Mouse (Mus musculus): ENCODE data around the gene Cacnb2. TPM values are rescaled to one million over a fixed set of nuclear protein-coding genes. Genes with fewer than 3 reads are reported as not detected.
"Not testable (repeated sequence)": the region's sequence is repeated elsewhere in the genome, so short reads cannot be mapped to it uniquely, and the experiment has no call there.

Gene Cacnb2
- total RNA-seq, 2 experiments from 2014 or later, result 0.70 to 1.4 TPM

DNA sequence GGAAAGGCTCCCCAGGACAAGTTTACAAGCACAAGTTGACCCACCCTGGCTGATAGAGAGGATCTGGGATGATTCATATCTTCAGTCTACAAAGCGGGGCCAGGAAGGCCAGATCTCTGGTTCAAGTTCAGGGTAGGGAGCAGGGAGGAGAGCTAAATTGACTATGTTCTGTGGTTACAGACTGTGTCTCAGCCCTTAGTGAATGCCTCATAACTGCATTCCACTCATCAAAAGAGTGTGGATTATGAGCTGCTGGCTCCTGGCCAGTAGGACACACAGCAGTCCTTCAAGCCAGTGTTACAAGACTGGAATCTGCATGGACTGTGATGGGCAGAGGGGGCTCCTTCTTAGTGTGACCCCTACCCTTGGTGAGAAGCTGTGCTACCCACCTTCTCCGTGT is 48.4 kb downstream of the Cacnb2 start:
- intact Hi-C loops (cut with DNase I; ENCODE audit: low total_unique reads), result no loop called here
- no peak for DNase-seq

- DNase-seq, result no peak
- intact Hi-C loops (cut with DNase I; ENCODE audit: low total_unique reads), result no loop called here
Measured at GRCm38 (mm10) chr2:14656673-14657072, 53.8 kb downstream of the Cacnb2 start.

DNA sequence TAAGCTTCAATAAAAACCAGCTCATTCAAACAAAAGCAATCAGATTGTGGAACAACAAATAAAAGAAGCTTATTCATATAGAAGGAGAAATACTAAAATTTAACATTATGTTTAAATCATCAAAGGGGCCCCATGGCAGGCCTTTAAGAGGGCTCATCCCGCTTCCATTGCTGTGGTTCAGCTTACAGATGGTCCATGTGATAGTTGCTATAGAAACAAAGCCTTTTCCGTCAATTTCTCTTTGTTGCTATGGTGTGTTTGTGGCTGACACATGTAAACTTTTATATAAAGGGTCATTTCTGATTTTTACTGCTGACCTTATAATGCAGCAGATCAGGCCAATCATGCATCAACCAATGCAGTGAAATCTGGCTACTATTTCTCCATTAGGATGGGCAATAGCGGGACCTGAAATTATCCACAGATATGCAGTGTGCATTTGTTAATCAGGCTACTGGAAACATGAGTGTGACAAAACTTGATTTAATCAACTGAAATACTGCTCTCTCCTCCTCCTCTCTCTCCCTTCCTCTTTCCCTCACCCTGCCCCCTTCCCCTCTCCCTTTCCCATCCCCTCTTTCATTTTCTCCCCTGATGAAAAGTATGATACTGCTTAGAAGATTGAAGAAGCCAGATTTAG is 54.4 kb downstream of the Cacnb2 start:
- intact Hi-C loops (cut with DNase I; ENCODE audit: low total_unique reads), result no loop called here

DNA sequence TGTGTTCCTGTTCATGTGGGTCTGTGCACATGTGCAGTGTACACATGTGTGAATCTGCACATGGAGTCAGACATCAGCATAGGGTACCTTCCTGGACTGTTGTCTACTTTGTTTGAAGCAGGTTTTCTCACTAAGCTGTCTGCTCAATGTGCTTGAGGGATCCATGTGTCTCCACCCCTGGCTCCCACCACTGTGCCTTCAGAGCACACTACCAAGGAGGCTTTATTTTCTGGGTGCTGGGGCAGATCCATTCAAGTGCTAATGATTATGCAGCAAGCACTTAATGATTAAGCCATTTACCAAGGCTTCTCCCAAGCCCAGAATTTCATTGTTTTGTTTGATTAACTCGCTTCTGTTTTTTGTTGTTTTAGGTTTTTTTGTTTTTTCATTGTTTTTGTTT is 62.3 kb downstream of the Cacnb2 start:
- no peak for DNase-seq
- intact Hi-C loops (cut with DNase I; ENCODE audit: low total_unique reads), result no loop called here

More for the DNA sequence above, 54.4 kb downstream of the Cacnb2 start:
- DNase-seq, result no peak

DNA sequence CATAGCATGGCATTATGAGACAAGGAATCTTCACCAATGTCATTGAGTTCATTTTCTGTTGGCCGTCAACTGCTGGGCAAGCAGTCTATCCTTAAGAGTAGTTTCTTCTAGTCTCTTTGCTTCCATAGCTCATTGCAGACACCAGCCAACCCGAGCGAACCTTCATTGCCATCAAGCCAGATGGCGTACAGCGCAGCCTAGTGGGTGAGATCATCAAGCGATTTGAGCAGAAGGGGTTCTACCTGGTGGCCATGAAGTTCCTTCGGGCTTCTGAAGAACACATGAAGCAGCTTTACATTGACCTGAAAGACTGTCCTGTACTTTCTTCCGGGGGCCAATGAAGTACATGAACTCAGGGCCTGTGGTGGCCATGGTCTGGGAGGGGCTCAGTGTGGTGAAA is 69.2 kb downstream of the Cacnb2 start:
- DNase-seq, result no peak
- intact Hi-C loops (cut with DNase I; ENCODE audit: low total_unique reads), result no loop called here

GRCm38 (mm10) chr2:14676885-14677516 is 74.1 kb downstream of the Cacnb2 start:
- DNase-seq, result peak; percentile 4
- intact Hi-C loops (cut with DNase I; ENCODE audit: low total_unique reads), result no loop called here

DNA sequence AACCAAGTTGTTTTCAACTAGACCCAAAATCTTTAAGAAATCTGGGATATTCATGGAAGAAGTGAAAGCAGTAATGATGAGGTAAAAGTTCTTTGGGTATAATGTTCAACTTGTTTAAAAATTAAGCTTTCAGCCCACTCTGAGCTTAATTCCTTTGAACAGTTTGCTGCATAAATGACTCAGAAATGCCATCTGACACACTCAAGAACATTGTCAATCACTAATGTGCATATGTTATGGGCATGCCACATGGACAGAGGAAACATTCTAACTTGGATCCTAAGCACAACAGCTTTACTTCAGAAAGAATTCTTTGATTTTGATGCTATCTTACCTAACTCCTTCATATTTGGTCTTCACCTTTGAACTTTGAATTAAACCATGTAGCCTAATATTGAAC is 81.3 kb downstream of the Cacnb2 start:
- DNase-seq, result no peak
- intact Hi-C loops (cut with DNase I; ENCODE audit: low total_unique reads), result no loop called here

DNA sequence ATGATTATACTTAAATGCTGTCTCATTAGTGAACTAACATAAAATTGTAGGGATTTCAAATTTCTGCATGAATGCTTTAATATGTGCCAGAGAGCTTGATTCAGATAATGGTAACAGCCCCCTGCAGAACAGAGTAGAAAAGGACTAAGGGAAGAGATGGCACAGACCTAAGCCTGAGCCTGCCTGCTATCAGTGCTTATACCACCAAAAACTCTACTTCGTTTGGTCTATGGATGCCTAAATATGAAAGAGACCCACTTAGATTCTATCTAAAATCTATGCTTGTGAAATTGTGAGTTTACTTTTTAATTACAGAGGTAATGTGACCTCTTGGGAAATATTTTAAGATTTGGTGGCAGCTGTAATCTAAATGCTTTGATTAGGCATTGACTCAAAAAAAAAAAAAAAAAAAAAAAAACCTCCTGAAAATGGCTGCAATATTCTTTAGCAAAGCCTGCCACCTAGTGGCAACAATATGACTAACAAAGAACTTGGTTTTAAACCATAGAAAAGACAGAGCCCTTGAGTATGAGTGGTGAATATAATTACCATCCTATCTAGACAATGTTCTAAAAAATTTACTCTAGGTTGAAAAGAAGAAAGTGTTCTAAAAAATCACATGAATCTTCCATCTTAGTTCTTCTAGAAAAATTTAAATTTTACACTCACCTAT is 100.2 kb downstream of the Cacnb2 start:
- DNase-seq, result no peak
- intact Hi-C loops (cut with DNase I; ENCODE audit: low total_unique reads), result no loop called here

- intact Hi-C loops (cut with DNase I; ENCODE audit: low total_unique reads), result no loop called here
- DNase-seq, result no peak
Measured at GRCm38 (mm10) chr2:14703676-14704075, 100.8 kb downstream of the Cacnb2 start.

GRCm38 (mm10) chr2:14710247-14710646 is 107.4 kb downstream of the Cacnb2 start:
- intact Hi-C loops (cut with DNase I; ENCODE audit: low total_unique reads), result no loop called here
- DNase-seq, result no peak

DNA sequence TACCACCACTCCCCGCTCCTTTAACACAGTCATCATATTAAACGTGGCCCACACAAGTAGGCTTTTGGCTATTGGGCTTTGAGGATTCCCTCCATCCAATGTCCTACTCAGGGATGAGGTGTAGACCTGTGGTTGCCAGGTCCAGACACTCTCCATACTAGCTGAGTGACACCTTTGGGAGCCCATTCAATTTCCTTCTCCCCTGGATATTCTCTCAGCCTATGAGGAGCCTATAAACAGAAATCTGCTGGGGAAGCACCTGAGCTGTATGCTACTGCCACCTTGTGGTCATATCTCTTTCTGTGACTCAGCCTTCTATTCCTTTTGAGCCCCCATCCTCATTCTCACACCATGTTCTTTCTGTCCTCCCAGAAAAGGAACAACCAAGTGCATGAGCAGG is 108.9 kb downstream of the Cacnb2 start:
- DNase-seq, result no peak

GRCm38 (mm10) chr2:14713049-14713448 is 110.2 kb downstream of the Cacnb2 start:
- DNase-seq, result no peak
- intact Hi-C loops (cut with DNase I; ENCODE audit: low total_unique reads), result no loop called here

More for the DNA sequence above, 108.9 kb downstream of the Cacnb2 start:
- intact Hi-C loops (cut with DNase I; ENCODE audit: low total_unique reads), result no loop called here

GRCm38 (mm10) chr2:14716666-14717065 is 113.8 kb downstream of the Cacnb2 start:
- intact Hi-C loops (cut with DNase I; ENCODE audit: low total_unique reads), result no loop called here
- no peak for DNase-seq

DNA sequence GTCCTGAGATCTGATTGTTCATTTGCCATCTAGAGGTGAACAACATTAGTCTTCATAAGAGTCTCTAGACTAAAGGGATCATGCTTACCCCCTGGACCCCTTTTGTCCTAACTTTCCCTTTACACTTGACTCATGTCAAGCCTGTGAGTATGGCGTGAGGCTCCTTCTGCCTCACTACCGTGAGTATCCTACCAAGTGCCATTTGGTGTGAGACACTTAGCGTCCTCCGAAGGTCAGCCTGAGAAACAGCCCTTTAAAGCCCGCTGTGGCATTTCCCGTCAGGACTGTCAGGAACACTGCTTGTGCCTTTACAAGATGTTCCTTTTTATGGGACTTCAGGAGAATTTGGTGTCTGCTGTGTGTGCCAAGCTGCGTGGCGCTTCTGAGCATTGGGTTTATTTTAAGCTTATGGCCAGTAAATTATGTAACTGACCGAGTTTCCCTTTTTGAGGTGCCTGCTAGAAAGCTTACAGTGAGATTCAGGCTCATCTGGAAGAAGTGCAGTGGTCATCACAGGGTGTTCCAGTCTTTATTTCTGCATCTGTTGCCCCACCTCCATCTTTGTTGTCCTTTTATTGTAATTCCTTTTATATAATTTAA is 116.3 kb downstream of the Cacnb2 start:
- DNase-seq, result no peak
- intact Hi-C loops (cut with DNase I; ENCODE audit: low total_unique reads), result no loop called here

- intact Hi-C loops (cut with DNase I; ENCODE audit: low total_unique reads), result no loop called here
- DNase-seq, result no peak
Measured at GRCm38 (mm10) chr2:14725437-14725836, 122.5 kb downstream of the Cacnb2 start.

DNA sequence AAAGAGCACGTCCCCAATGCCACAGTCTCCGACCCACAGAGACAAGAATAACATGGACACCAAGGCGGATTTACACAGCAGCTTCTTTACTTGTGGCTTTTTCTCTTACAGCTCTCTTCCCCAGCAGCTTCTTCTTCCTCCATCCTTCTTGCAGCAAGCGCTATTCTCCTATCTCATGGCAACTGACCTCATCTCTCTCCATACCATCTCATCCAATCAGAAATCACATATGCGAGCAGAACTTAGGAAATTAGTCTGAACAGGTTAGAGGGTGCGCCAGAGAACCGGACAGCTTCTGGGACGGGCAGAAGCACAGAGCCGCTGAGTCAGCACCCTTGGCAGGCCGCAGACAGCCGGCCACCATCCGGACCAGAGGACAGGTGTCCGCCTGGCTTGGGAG is 123.7 kb downstream of the Cacnb2 start:
- DNase-seq; intact Hi-C loops (cut with DNase I; ENCODE audit: low total_unique reads): not testable (repeated sequence)

- intact Hi-C loops (cut with DNase I; ENCODE audit: low total_unique reads), result no loop called here
- no peak for DNase-seq
Measured at GRCm38 (mm10) chr2:14738927-14739326, 136.0 kb downstream of the Cacnb2 start.

GRCm38 (mm10) chr2:14739510-14739909 is 136.6 kb downstream of the Cacnb2 start:
- intact Hi-C loops (cut with DNase I; ENCODE audit: low total_unique reads), result no loop called here
- DNase-seq, result no peak

DNA sequence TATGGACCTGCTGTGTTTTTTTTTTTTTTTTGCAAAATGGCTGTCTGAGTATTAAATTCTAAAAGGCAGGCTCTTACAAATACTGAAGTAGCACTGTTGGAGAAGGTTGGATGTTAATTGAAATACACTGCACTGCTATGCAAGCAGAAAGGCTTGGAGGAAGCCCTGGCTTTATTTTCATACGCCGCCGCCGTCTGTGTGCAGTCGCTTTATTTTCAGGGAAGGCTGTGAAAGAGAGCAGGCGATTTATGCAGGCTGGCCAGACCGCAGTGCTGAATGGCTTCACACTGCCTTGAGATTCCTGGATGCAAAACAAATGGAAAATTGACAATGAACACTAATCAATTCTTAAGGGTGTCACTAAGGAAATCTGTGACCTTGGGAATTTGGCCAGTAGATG is 137.5 kb downstream of the Cacnb2 start:
- intact Hi-C loops (cut with DNase I; ENCODE audit: low total_unique reads), result no loop called here
- peak; percentile 7 for DNase-seq

DNA sequence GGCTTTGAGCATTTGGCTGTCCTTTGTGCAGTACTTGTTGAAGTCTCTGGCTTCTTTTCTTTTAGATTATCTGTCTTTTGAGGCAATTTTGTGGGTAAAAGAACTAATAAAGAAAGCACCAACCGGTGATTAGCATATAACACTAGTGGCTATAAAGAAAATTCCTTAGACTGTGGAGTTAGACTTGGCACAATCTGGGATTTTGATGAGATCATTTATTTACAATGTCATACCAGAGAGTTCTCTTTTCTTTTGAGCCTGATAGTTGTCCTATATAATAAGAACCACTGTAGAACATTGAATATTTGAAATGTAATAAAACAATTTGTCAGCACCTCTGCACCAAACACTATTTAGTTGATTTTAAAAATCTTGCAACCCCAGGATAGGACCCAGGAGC is 141.9 kb downstream of the Cacnb2 start:
- no peak for DNase-seq
- intact Hi-C loops (cut with DNase I; ENCODE audit: low total_unique reads), result no loop called here

- DNase-seq, result no peak
- intact Hi-C loops (cut with DNase I; ENCODE audit: low total_unique reads), result no loop called here
Measured at GRCm38 (mm10) chr2:14762846-14763245, 160.0 kb downstream of the Cacnb2 start.

All from gastrocnemius, postnatal 14 days (tissue).